Mouse (Mus musculus) heart, adult 8-10 months (tissue): ENCODE measurements at regions not wholly inside any gene's neighbourhood (a gene's known extent, or its start where the extent isn't known, plus 50 kb on each side); places are given as distances from the start of the nearest gene placed in this dataset.

Source experiments
- DNase-seq: peaks from one replicate; pipeline ENCODE4 v3.0.0; 2022; ENCODE audit warnings: low spot score

GRCm38 (mm10) chr1:181299826-181300225 lies 52.6 kb upstream of the Cnih3 start:
- no peak for DNase-seq

GRCm38 (mm10) chr1:181302151-181302550 lies 50.3 kb upstream of the Cnih3 start:
- no peak for DNase-seq
